Mouse (Mus musculus) heart, adult 2 months (tissue): ENCODE results near the gene Odf3b. TPM values are rescaled to one million over a fixed set of nuclear protein-coding genes. Genes with fewer than 3 reads are reported as not detected.
A peak's percentile ranks its signal among the peaks of the same experiment; 100 is the strongest.

Source experiments
- DNase-seq, 2 experiments: peaks; one replicate each; pipeline ENCODE4 v3.0.0; 2021
- H3K27ac ChIP-seq: fragments of 200-600 bp; 2 replicates; pipeline ENCODE4 v1.8.1; 2022
- H3K27me3 ChIP-seq: fragments of 200-500 bp; 2 replicates; pipeline ENCODE4 v1.6.1; 2012; ENCODE audit warnings: mild to moderate bottlenecking, low read length, inconsistent platforms, mixed read lengths; ENCODE audit not compliant: control insufficient read depth, insufficient read depth
- H3K36me3 ChIP-seq: fragments of 200-500 bp; 2 replicates; pipeline ENCODE4 v1.6.1; 2012; ENCODE audit warnings: low read length, inconsistent platforms; ENCODE audit not compliant: control insufficient read depth, insufficient read depth
- H3K4me1 ChIP-seq: fragments of 200-500 bp; 2 replicates; pipeline ENCODE4 v1.6.1; 2011; ENCODE audit warnings: low read length; ENCODE audit not compliant: control insufficient read depth, insufficient read depth
- H3K4me3 ChIP-seq: fragments of 200-600 bp; 2 replicates; pipeline ENCODE4 v1.8.1; 2022
- H3K79me2 ChIP-seq: fragments of 200-500 bp; replicated peaks from 2 replicates; pipeline ENCODE4 v1.6.1; 2012; ENCODE audit warnings: mild to moderate bottlenecking, inconsistent platforms, low read length, moderate library complexity, mixed read lengths; ENCODE audit not compliant: control insufficient read depth, insufficient read depth
- H3K9ac ChIP-seq: fragments of 200-500 bp; 2 replicates; pipeline ENCODE4 v1.6.1; 2012; ENCODE audit warnings: low read depth, mild to moderate bottlenecking, control low read depth, inconsistent platforms, low read length, mixed read lengths
- CTCF ChIP-seq: fragments of 200-600 bp; IDR thresholded peaks from 2 replicates; pipeline ENCODE4 v1.8.1; 2022; ENCODE audit warnings: antibody characterized with exemption, mild to moderate bottlenecking, moderate library complexity
- EP300 ChIP-seq: fragments of 200-500 bp; IDR thresholded peaks from 2 replicates; pipeline ENCODE4 v1.6.1; 2011; ENCODE audit warnings: low read depth, low read length, control low read depth; ENCODE audit not compliant: insufficient read depth
- POLR2A ChIP-seq: fragments of 200-500 bp; IDR thresholded peaks from 2 replicates; pipeline ENCODE4 v1.6.1; 2011; ENCODE audit warnings: mild to moderate bottlenecking, low read depth, low read length, control low read depth; ENCODE audit not compliant: insufficient read depth
- WGBS: fragments of 180-500 bp; shearing (Covaris S2); methylation state at CpG from one replicate; pipeline ENCODE4 v1.1.7; 2018; 5-methylcytosine and 5-hydroxymethylcytosine counted together
- intact Hi-C: fragments of 180-260 bp; cut with DNase I; formaldehyde crosslinking; loops from one replicate; pipeline ENCODE4 v1.15.1; 2025
- long read RNA-seq: library from polyadenylated mRNA; stranded (forward); transcript quantifications from one replicate; pipeline ENCODE4 v2.0.0, GENCODE M21; 2021
- polyA plus RNA-seq: library from polyadenylated mRNA; depleted of rRNA; stranded (reverse); fragments of >200 nt; gene quantifications from 2 replicates; pipeline ENCODE4 v1.2.3, GENCODE M21; 2012; rRNA removed
- total RNA-seq, 2 experiments: library from RNA; stranded (reverse); gene quantifications; 2 replicates each; pipeline ENCODE4 v1.2.3; 2021

The Odf3b gene
- under 1 TPM; 0.91 to 0.94 TPM for total RNA-seq
- 3.6 and 9.1 TPM in 2 replicates for polyA plus RNA-seq
- long read RNA-seq, partial matches to known transcripts = 0 of 1 reads
- long read RNA-seq, other reads (novel, unspliced or antisense) = 1 of 1 reads

- H3K9ac ChIP-seq = peak within 1 kb of the TSS; percentile 35
- DNase-seq = peak; percentile 72
- WGBS = under 1% methylated on average over 32 of the region's 33 CpGs
These were observed at the start of gene Odf3b for GRCm38 (mm10) chr15:89378831-89379401. Gene Odf3b (minus strand): TSS chr15:89379282.

GRCm38 (mm10) chr15:89428136-89428790, 49.2 kb upstream of the Odf3b start:
- 73% methylated on average over 19 of the region's 19 CpGs for WGBS
- TF ChIP-seq POLR2A = no peak
- TF ChIP-seq EP300 = no peak
- TF ChIP-seq CTCF = no peak
- Histone ChIP-seq H3K9ac (peak overlapping the region; percentile 74), H3K27me3 (no peaks in the 10 kb centered on the region), H3K79me2 (no peaks in the 10 kb centered on the region), H3K27ac (peak overlapping the region; percentile 99), H3K4me1 (no peaks in the 10 kb centered on the region; the same call in 1 of the 2 replicates), H3K36me3 (peaks cover 8% of the 10 kb centered on the region), H3K4me3 (peak overlapping the region; percentile 99)
- intact Hi-C loops = loop anchor here (2.0 kb wide), 1 partner anchor 53 kb away; no protein-coding TSS in a partner anchor
- no peak for DNase-seq

More at GRCm38 (mm10) chr15:89378831-89379401, at the start of gene Odf3b:
- 0 out of 2 replicates have a peak, but pooled peaks cover 2% of the 10 kb centered on the region for H3K27me3 ChIP-seq
- intact Hi-C loops = loop anchor here (10.0 kb wide), 1 partner anchor 234 kb away; the partner anchor contains the start of genes Mapk11 and Mapk12
- peak within 1 kb of the TSS; percentile 62 for H3K4me3 ChIP-seq
- peak within 1 kb of the TSS; percentile 87 for H3K27ac ChIP-seq
- TF ChIP-seq CTCF (no peak), POLR2A (peak; percentile 45; the same call in 1 of the 2 replicates), EP300 (no peak)
- no peaks in the 10 kb centered on the region for H3K36me3 ChIP-seq
- H3K79me2 ChIP-seq = no peaks in the 10 kb centered on the region
- H3K4me1 ChIP-seq = no peaks in the 10 kb centered on the region

- WGBS = 69% methylated on average over 10 of the region's 10 CpGs
- no peak overlapping the region for H3K9ac ChIP-seq
These were observed 47.6 kb upstream of the Odf3b start for GRCm38 (mm10) chr15:89426716-89427115.

GRCm38 (mm10) chr15:89425711-89426121, 46.6 kb upstream of the Odf3b start, which contains the start of gene Cpt1b:
Gene Cpt1b (minus strand): TSS chr15:89425863.
- Histone ChIP-seq H3K9ac (peak within 1 kb of the TSS; percentile 77), H3K4me1 (no peaks in the 10 kb centered on the region; the same call in 1 of the 2 replicates), H3K27ac (peak within 1 kb of the TSS; percentile 99), H3K4me3 (peak within 1 kb of the TSS; percentile 50), H3K79me2 (no peaks in the 10 kb centered on the region), H3K27me3 (no peaks in the 10 kb centered on the region), H3K36me3 (peaks cover 8% of the 10 kb centered on the region)
- WGBS = 40% methylated on average over 6 of the region's 6 CpGs
- TF ChIP-seq EP300 = peak; percentile 87
- no peak for TF ChIP-seq CTCF
- TF ChIP-seq POLR2A = peak; percentile 85
- DNase-seq = peak; percentile 69 to 83
- intact Hi-C loops = no loop called here

More at GRCm38 (mm10) chr15:89426716-89427115, 47.6 kb upstream of the Odf3b start:
- Histone ChIP-seq H3K27ac (peak overlapping the region; percentile 99), H3K4me3 (no peak overlapping the region; the same call in 1 of the 2 replicates), H3K79me2 (no peaks in the 10 kb centered on the region), H3K27me3 (no peaks in the 10 kb centered on the region), H3K4me1 (no peaks in the 10 kb centered on the region; the same call in 1 of the 2 replicates), H3K36me3 (peaks cover 8% of the 10 kb centered on the region)
- intact Hi-C loops = no loop called here
- DNase-seq = peak; percentile 60 to 62
- TF ChIP-seq CTCF = no peak
- no peak for TF ChIP-seq EP300
- no peak for TF ChIP-seq POLR2A

- intact Hi-C loops = no loop called here
- Histone ChIP-seq H3K79me2 (no peaks in the 10 kb centered on the region), H3K4me3 (peak overlapping the region; percentile 44), H3K27me3 (no peaks in the 10 kb centered on the region), H3K4me1 (no peaks in the 10 kb centered on the region; the same call in 1 of the 2 replicates), H3K27ac (peak overlapping the region; percentile 95), H3K36me3 (peaks cover 10% of the 10 kb centered on the region), H3K9ac (peak overlapping the region; percentile 43)
- DNase-seq = no peak
- 67% methylated on average over 8 of the region's 8 CpGs for WGBS
- no peak for TF ChIP-seq EP300
- no peak for TF ChIP-seq POLR2A
- no peak for TF ChIP-seq CTCF
These were observed 45.5 kb upstream of the Odf3b start for GRCm38 (mm10) chr15:89424621-89425020.

GRCm38 (mm10) chr15:89421938-89422337, 42.9 kb upstream of the Odf3b start:
- H3K36me3 ChIP-seq = peaks cover 7% of the 10 kb centered on the region
- no peaks in the 10 kb centered on the region for H3K27me3 ChIP-seq
- TF ChIP-seq CTCF (no peak), POLR2A (no peak), EP300 (no peak)
- 81% methylated on average over 9 of the region's 9 CpGs for WGBS
- no peaks in the 10 kb centered on the region for H3K4me1 ChIP-seq
- H3K27ac ChIP-seq = no peak overlapping the region
- DNase-seq = no peak
- no peak overlapping the region for H3K9ac ChIP-seq
- no peak overlapping the region for H3K4me3 ChIP-seq
- no peaks in the 10 kb centered on the region for H3K79me2 ChIP-seq
- intact Hi-C loops = no loop called here
